Mouse (Mus musculus): ENCODE data around the gene Slc9a8.

- TF ChIP-seq CTCF (IDR thresholded peaks at IDR 0.05; ENCODE audit: low read depth) (no peak), EP300 (IDR thresholded peaks at IDR 0.05; ENCODE audit: low read depth) (no peak)
These were observed 82.4 kb downstream of the Slc9a8 start for GRCm38 (mm10) chr2:167503896-167504349.

Measured in liver, postnatal 0 days (tissue).